Mouse (Mus musculus) midbrain, embryonic 16.5 days (tissue): ENCODE data around the gene Gpr161. TPM values are rescaled to one million over a fixed set of nuclear protein-coding genes. Genes with fewer than 3 reads are reported as not detected.

Experiments
- ATAC-seq: fragments of 200-750 bp; cut with Nextera tagmentation; 2 replicates; pipeline ENCODE4 v1.8.0; 2017; ENCODE audit warnings: moderate TSS enrichment
- H3K27ac ChIP-seq: fragments of 300-500 bp; sonication (generic); 2 replicates; pipeline ENCODE4 v1.5.1; 2014; ENCODE audit warnings: mild to moderate bottlenecking, low read length, mixed read lengths
- H3K27me3 ChIP-seq: fragments of 300-500 bp; sonication (generic); 2 replicates; pipeline ENCODE4 v1.6.1; 2014; ENCODE audit warnings: low read depth, low read length, mixed read lengths; ENCODE audit not compliant: control insufficient read depth, insufficient read depth
- H3K36me3 ChIP-seq: fragments of 300-500 bp; sonication (generic); 2 replicates; pipeline ENCODE4 v1.6.1; 2014; ENCODE audit warnings: mild to moderate bottlenecking, low read length, moderate library complexity, mixed read lengths; ENCODE audit not compliant: control insufficient read depth, insufficient read depth
- H3K4me1 ChIP-seq: fragments of 300-500 bp; sonication (generic); 2 replicates; pipeline ENCODE4 v1.6.1; 2014; ENCODE audit warnings: mild to moderate bottlenecking, low read length, mixed read lengths; ENCODE audit not compliant: control insufficient read depth, insufficient read depth
- H3K4me2 ChIP-seq: fragments of 300-500 bp; sonication (generic); 2 replicates; pipeline ENCODE4 v1.6.1; 2014; ENCODE audit warnings: mild to moderate bottlenecking, low read length, mixed read lengths
- H3K4me3 ChIP-seq: fragments of 300-500 bp; sonication (generic); 2 replicates; pipeline ENCODE4 v1.5.1; 2014; ENCODE audit warnings: low read depth, mild to moderate bottlenecking, low read length, moderate library complexity, mixed read lengths
- H3K9ac ChIP-seq: fragments of 300-500 bp; sonication (generic); 2 replicates; pipeline ENCODE4 v1.6.1; 2014; ENCODE audit warnings: low read depth, low read length, mixed read lengths
- H3K9me3 ChIP-seq: fragments of 300-500 bp; sonication (generic); replicated peaks from 2 replicates; pipeline ENCODE4 v1.6.1; 2014; ENCODE audit warnings: mild to moderate bottlenecking, low read length, mixed read lengths; ENCODE audit not compliant: control insufficient read depth, poor library complexity, severe bottlenecking
- WGBS: fragments of 180-500 bp; shearing (Covaris S2); extraction: QIAGEN DNeasy Blood & Tissue Kit; methylation state at CpG from one replicate; pipeline ENCODE4 v1.1.7; 2014; 5-methylcytosine and 5-hydroxymethylcytosine counted together
- polyA plus RNA-seq: library from polyadenylated mRNA; unstranded; fragments of >200 nt; fragmentation: Nextera tagmentation; extraction: Ambion mirVana; gene quantifications from 2 replicates; pipeline ENCODE4 v1.2.1, GENCODE M21; 2015

Gene Gpr161
- polyA plus RNA-seq, 1 experiment from 2014 or later, result 4.1 TPM

DNA sequence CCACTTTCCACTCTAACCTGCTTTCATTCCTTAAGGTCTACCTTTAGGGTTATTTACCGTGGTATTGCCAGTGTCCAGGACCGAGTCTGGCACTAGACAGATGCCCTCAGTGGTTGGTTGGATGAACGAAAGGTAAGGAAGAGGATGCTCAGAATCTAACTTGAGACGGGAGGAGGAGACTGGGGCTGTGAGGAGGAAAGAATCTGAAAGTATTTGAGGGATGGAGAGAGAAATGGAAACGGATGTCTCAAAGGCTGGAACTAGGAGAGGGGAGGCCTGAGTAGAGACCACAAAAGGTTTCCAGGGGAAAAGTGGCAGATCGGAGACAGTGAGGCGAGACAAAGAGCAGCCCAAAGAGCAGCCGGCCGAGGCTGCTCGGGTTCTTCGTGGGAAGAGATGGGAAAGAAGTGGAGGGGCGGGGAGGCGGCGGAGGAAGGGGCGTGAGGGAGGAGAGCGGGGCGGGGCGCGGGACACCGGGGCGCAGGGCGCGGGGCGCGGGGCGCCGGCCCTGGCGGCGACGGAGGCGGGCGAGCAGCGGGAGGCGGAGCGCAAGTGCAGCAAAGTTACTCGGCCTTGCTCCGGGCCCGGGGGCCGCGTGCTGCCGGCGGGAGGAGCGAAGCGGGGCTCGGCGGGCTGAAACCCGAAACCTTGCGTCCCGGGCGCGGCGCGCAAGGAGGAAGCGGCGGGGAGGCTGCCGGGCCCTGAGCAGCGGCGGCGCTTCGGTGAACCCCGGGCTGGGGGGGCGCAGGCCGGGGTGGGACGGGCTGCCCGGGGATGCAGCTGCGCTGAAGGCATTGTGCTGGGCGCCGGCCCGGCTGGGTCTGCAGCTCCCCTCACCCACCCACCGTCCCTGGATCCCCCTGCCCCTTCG lies 14.0 kb upstream of the Gpr161 start:
- Histone ChIP-seq H3K27ac (peak overlapping the region; percentile 89), H3K9ac (peak overlapping the region; percentile 98), H3K4me3 (peak overlapping the region; percentile 89), H3K36me3 (no peaks in the 10 kb centered on the region), H3K9me3 (no peaks in the 10 kb centered on the region), H3K4me1 (peaks cover 40% of the 10 kb centered on the region), H3K27me3 (no peaks in the 10 kb centered on the region), H3K4me2 (peak overlapping the region; percentile 68)
- WGBS, result under 1% methylated on average over 18 of the region's 71 CpGs
- peak; percentile 80 for ATAC-seq

DNA sequence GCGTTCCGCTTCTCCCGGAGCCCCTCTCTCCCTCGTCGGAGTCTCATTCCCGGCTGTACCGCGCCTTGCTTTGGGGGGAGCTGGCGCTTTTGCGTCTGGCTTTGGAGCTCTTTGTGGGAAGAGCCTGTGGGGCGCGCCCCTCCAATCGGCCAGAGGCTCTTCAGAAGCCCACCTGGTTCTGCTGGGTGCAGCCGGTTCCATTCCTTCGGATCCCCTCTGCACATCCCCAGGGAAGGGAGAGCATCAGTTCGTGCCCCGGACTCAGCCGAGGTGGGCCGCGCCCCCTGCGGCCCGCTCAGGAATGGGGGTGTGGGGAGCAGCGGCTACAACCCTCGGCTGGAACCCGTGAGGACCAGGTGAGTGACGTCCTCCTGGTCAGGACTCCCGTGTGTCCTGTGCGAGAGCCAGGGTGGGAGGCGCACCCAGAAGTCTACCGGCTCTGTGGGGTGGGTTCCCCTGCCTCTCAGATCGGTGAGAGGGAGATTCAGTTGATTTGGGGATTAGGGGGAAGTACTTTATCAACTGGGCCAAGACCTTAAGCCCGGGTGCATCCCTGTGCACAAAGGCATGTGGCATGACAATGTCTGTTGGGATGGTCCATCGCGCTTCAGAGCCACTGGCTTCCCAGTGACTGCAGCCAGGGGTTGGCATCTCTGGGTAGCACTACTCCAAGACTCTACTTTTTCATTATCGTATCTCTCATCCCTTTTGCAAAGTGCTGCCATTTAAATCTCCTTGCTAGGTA lies 13.2 kb upstream of the Gpr161 start:
- Histone ChIP-seq H3K9me3 (no peaks in the 10 kb centered on the region), H3K4me1 (peaks cover 40% of the 10 kb centered on the region), H3K27me3 (no peaks in the 10 kb centered on the region), H3K9ac (peak overlapping the region; percentile 98), H3K4me2 (peak overlapping the region; percentile 68), H3K27ac (peak overlapping the region; percentile 89), H3K36me3 (no peaks in the 10 kb centered on the region), H3K4me3 (peak overlapping the region; percentile 89)
- ATAC-seq, result peak; percentile 68
- WGBS, result under 1% methylated on average over 35 of the region's 35 CpGs

DNA sequence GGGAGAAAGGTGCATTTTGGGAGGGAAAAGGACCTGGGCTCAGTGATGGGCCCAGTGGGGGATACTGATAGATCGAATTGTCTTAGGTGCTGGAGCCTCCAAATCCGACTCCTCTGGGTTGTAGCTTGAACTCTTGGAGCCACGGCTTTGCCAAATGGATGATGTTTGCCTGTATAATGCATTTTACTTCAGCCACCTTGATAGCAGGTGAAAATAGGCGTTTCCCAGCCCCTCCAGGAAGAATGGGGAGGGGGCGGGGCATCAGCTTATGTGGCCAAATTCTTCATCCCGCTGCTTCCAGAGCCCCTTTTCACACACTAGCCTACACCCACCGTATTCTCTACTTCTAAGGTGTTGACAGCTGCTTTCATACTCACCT lies 12.6 kb upstream of the Gpr161 start:
- peak overlapping the region; percentile 68 for H3K4me2 ChIP-seq
- H3K9me3 ChIP-seq, result no peaks in the 10 kb centered on the region
- H3K4me3 ChIP-seq, result peak overlapping the region; percentile 89
- WGBS, result 9% methylated on average over 7 of the region's 7 CpGs
- peak overlapping the region; percentile 89 for H3K27ac ChIP-seq
- peaks cover 40% of the 10 kb centered on the region for H3K4me1 ChIP-seq
- H3K36me3 ChIP-seq, result no peaks in the 10 kb centered on the region
- H3K27me3 ChIP-seq, result no peaks in the 10 kb centered on the region
- ATAC-seq, result peak; percentile 2; the same call in 1 of the 2 replicates
- H3K9ac ChIP-seq, result peak overlapping the region; percentile 98

DNA sequence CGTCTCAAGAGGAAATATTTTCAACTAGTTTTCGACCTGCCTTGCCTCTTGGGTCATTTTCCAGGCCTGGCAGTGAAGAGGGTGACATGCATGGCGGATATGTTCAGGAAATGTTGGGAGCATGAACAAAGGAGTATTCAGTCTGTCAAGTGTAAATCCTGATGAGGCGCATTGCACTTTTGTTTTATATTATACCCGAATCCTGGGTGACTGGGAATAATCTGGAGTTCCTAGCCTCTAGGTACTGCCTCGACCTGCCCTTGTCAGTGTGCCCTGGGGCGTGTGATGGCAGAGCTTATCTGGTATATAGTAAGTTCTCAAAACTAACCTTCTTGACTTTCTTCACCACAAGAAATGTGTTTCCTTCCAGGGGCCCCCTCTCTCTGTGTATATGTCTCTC lies 11.5 kb upstream of the Gpr161 start:
- 60% methylated on average over 7 of the region's 7 CpGs for WGBS
- no peak for ATAC-seq
- Histone ChIP-seq H3K27me3 (no peaks in the 10 kb centered on the region), H3K4me3 (peak overlapping the region; percentile 89), H3K36me3 (no peaks in the 10 kb centered on the region), H3K9ac (peak overlapping the region; percentile 98; the same call in 1 of the 2 replicates), H3K4me2 (peak overlapping the region; percentile 68), H3K27ac (no peak overlapping the region), H3K9me3 (no peaks in the 10 kb centered on the region), H3K4me1 (peaks cover 40% of the 10 kb centered on the region)

DNA sequence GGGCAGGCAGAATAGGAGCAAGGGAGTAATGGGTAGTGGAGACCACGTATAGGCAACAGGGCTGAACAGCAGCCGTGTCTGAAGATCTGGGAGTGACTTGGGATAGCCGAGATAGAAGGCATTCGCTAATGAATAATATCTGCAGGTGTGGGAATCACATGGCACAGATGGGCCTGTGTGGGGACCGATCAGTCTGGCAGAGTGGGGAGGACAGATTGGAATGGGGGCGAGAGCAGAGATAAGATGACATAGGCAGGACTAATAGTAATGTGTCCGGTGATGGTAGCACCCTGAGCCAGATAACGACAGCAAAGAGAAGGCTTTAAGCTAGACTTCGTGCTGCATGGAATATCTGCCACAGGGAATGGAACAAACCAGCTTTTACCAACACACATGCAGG lies 7.4 kb upstream of the Gpr161 start:
- ATAC-seq, result no peak
- H3K9me3 ChIP-seq, result no peaks in the 10 kb centered on the region
- H3K4me2 ChIP-seq, result no peak overlapping the region
- no peaks in the 10 kb centered on the region for H3K36me3 ChIP-seq
- H3K4me3 ChIP-seq, result no peak overlapping the region
- H3K4me1 ChIP-seq, result peaks cover 27% of the 10 kb centered on the region
- no peak overlapping the region for H3K9ac ChIP-seq
- no peak overlapping the region for H3K27ac ChIP-seq
- H3K27me3 ChIP-seq, result no peaks in the 10 kb centered on the region
- WGBS, result 95% methylated on average over 9 of the region's 9 CpGs

DNA sequence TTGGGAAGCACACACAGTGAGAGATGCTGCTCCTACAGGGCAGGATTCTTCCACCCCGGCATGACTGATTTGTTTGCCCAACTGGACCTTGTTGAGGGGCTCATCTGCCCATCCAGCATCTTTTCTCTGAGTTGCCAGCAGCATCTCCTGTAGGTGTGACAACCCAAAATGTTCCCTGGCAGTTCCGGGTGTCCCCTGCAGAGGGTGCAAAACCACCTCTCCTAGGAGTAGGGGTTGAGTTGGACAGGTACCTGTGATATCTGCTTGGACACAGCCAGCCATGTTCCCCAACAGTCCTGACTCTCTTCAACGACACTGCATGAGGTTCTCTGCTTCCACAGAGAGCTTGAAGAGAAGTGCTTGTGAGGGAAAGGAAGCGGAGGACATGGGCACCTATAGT lies 5.8 kb upstream of the Gpr161 start:
- Histone ChIP-seq H3K4me2 (no peak overlapping the region), H3K27me3 (no peaks in the 10 kb centered on the region), H3K36me3 (0 out of 2 replicates have a peak, but pooled peaks cover 2% of the 10 kb centered on the region), H3K4me1 (peaks cover 13% of the 10 kb centered on the region), H3K4me3 (no peak overlapping the region), H3K9me3 (no peaks in the 10 kb centered on the region), H3K9ac (no peak overlapping the region), H3K27ac (no peak overlapping the region)
- no peak for ATAC-seq
- 87% methylated on average over 4 of the region's 4 CpGs for WGBS

DNA sequence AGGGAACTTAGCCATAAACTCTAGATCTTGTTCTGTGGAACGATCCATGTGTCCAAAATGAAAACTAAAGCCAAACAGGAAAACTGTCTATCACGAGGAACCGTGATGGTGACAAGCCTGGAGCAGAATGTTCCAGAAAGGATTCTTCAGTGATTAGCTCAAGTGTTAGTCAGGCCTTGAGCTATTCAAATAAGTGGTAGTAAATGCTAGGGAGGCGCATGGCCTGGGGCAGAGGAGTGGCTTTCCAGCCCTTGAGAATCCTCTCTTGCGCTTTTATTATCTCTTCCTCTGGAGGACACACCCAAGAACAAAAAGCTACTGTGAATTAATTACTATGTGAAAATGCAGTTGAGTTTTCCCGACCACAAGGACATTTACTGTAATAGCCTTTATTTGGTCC lies 4.0 kb upstream of the Gpr161 start:
- Histone ChIP-seq H3K4me2 (no peak overlapping the region), H3K9ac (no peak overlapping the region), H3K9me3 (no peaks in the 10 kb centered on the region), H3K36me3 (peaks cover 13% of the 10 kb centered on the region), H3K27ac (no peak overlapping the region), H3K4me3 (no peak overlapping the region), H3K27me3 (no peaks in the 10 kb centered on the region), H3K4me1 (no peaks in the 10 kb centered on the region)
- 92% methylated on average over 6 of the region's 6 CpGs for WGBS
- ATAC-seq, result no peak

DNA sequence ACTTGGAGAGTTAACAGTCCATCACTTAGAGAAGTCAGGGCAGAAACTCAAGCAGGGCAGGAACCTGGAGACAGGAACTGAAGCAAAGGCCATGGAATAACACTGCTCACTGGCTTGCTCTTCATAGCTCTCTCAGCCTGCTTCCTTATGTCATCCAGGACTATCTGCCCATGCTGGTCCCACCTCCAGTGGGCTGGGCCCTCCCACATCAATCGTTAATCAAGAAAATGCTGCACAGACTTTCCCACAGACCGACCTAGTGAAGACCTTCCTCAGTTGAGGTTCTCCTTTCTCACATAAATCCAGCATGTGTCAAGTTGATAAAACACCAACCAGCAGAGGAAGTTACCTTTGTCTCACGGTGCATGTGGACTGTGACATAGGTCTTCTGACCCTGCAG lies 5.5 kb downstream of the Gpr161 start:
- H3K9ac ChIP-seq, result no peak overlapping the region
- ATAC-seq, result no peak
- H3K27ac ChIP-seq, result no peak overlapping the region
- no peak overlapping the region for H3K4me2 ChIP-seq
- peaks cover 3% of the 10 kb centered on the region; the same call in 1 of the 2 replicates for H3K4me1 ChIP-seq
- H3K9me3 ChIP-seq, result no peaks in the 10 kb centered on the region
- WGBS, result 97% methylated on average over 3 of the region's 3 CpGs
- H3K36me3 ChIP-seq, result peaks cover 9% of the 10 kb centered on the region
- H3K27me3 ChIP-seq, result no peaks in the 10 kb centered on the region
- H3K4me3 ChIP-seq, result no peak overlapping the region

DNA sequence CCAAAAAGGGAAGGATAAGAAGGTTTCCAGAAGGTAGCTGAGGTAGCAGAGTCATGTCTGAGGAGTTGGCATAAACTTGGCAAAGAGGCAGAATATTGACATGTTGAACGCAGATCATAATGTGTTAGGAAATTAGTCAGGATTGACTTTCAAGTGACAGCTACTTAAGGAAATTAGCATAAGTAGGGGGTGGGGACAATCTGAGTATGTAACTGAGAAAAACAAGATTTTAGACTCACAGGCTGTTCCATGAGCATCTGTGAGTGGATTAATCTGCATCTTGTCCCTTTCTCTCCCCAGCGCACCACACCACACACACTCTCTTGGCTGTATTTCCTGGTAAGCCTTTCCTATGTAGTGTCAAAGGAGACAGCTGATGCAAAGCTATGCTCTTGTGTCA lies 6.0 kb downstream of the Gpr161 start:
- Histone ChIP-seq H3K4me1 (peaks cover 3% of the 10 kb centered on the region; the same call in 1 of the 2 replicates), H3K4me3 (no peak overlapping the region), H3K4me2 (no peak overlapping the region), H3K9ac (no peak overlapping the region), H3K36me3 (peaks cover 10% of the 10 kb centered on the region), H3K9me3 (no peaks in the 10 kb centered on the region), H3K27me3 (no peaks in the 10 kb centered on the region), H3K27ac (no peak overlapping the region)
- ATAC-seq, result no peak
- 74% methylated on average over 2 of the region's 2 CpGs for WGBS
